Mouse (Mus musculus): Measurements from ENCODE around the gene Cdh18.
"Not testable (repeated sequence)": the region's sequence is repeated elsewhere in the genome, so short reads cannot be mapped to it uniquely, and the experiment has no call there.

Cdh18 gene

DNA sequence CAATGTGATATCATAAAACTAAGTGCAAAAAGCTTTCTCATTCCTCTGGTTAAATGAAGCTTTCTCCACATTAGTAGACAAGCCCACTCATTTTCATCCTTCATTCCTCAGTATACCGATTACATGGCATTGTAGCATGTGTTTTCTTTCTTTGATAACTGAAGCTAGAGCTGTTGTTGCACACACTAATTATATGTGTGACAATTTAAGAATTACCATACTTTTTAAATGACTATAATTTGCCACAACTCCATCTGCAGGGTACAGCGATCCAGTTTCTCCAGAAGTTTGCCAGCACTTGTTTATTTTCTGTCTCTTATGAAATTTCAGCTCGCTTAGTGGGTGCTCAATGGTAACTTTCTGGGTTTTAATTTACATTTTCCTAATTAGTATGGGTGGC lies 663.2 kb downstream of the Cdh18 start:
- no peak for DNase-seq (ENCODE audit: low read depth, low spot score)
- H3K27me3 ChIP-seq (ENCODE audit: control insufficient read depth, insufficient read depth, low read length, poor library complexity, severe bottlenecking), result no peaks in the 10 kb centered on the region

DNA sequence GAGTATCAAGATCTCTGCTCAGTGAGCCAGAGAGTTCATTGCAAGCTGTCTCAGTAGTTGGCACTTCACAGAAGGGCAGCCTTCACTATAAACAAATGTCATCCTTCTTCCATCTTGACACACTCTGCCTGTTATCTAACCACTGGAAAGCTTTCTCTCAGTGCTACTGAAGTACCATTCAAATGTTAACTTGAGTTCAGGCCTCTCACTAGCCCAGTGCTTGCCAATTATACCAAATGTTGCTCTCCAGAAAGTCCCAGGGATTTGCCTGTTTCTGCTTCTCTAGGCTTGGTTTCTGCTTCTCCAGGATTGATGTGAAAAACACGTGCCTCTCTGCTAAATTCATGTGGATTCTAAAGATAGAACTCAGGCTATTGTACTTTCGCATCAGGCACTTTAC lies 681.8 kb downstream of the Cdh18 start:
- DNase-seq (ENCODE audit: low read depth, low spot score), result no peak
- Histone ChIP-seq H3K36me3 (ENCODE audit: control insufficient read depth, insufficient read depth, low read length, poor library complexity, severe bottlenecking) (no peaks in the 10 kb centered on the region), H3K27me3 (ENCODE audit: control insufficient read depth, insufficient read depth, low read length, poor library complexity, severe bottlenecking) (no peaks in the 10 kb centered on the region)

More for the DNA sequence above, 663.2 kb downstream of the Cdh18 start:
- no peaks in the 10 kb centered on the region for H3K36me3 ChIP-seq (ENCODE audit: control insufficient read depth, insufficient read depth, low read length, poor library complexity, severe bottlenecking)

DNA sequence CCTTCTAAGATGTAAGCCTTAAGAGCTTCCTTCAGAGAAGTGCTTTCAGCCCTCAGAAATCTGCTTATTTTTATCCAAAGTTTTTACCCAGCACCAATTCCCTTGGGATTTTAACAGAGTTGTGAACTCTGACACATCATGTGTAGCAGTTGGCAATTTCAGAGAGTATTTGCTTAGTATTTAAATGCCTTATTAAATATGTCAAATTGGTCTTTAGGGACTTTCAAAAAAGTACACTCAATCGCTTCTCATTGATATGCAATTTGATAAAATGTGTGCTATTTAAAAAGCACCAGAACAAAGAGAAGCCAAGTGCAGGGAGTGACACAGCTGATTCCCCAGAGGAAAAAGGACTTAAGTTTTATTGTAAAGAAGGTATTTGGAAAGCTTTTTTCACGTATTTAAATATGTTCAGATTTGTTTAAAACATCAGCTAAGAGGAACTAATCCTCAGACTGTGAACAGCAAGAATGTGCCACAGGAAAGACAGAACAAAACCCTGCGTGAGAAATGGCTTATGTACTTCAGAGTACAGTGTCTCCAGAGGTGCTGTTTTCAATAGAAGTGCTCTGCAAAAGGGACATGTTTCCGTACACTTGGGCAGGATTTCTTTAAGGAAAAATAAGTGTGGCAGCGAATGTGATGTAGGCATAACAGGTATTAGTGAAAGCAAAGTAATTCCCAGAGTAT lies 709.1 kb downstream of the Cdh18 start:
- Histone ChIP-seq H3K27me3 (ENCODE audit: control insufficient read depth, insufficient read depth, low read length, poor library complexity, severe bottlenecking) (no peaks in the 10 kb centered on the region), H3K36me3 (ENCODE audit: control insufficient read depth, insufficient read depth, low read length, poor library complexity, severe bottlenecking) (no peaks in the 10 kb centered on the region)
- no peak for DNase-seq (ENCODE audit: low read depth, low spot score)

DNA sequence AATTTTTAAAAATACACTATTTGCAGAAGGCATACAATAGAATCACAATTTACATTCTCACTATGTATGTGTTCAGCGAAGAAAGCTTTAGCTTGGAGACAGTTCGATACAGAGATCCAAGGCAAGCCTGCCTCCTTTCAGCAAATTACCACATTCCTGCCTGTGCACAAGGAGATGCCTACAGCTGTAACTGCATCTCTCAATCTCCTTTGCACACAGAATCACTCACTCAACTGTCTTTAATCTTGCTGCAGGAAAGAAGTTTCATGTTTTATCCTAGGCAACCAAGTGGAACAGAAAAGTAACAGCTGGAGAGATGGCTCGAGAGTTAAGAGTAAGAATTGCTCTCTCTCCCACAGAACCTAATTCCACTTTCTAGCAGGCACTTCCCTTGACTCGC lies 729.6 kb downstream of the Cdh18 start:
- no peaks in the 10 kb centered on the region for H3K36me3 ChIP-seq (ENCODE audit: control insufficient read depth, insufficient read depth, low read length, poor library complexity, severe bottlenecking)
- no peak for DNase-seq (ENCODE audit: low read depth, low spot score)
- no peaks in the 10 kb centered on the region for H3K27me3 ChIP-seq (ENCODE audit: control insufficient read depth, insufficient read depth, low read length, poor library complexity, severe bottlenecking)

DNA sequence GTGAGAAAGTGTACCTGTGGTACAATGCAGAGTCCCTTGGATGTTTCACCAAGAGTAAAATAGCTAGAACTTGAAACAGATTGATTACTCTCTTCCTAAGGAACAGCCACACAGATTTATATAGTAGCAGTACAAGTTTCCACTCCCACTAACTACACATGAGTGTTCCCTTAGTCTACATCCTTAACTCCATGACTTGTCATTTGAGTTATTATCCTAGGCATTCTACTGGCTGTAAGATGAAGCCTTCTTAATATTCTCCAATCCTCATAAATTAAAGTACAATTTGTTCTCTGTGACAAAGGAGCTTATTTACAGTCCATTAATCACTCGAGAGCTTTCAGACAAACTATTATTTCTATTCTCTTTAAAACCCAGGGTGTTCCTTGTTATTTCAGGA lies 756.2 kb downstream of the Cdh18 start:
- H3K36me3 ChIP-seq (ENCODE audit: control insufficient read depth, insufficient read depth, low read length, poor library complexity, severe bottlenecking), result no peaks in the 10 kb centered on the region
- no peak for DNase-seq (ENCODE audit: low read depth, low spot score)
- no peaks in the 10 kb centered on the region for H3K27me3 ChIP-seq (ENCODE audit: control insufficient read depth, insufficient read depth, low read length, poor library complexity, severe bottlenecking)

DNA sequence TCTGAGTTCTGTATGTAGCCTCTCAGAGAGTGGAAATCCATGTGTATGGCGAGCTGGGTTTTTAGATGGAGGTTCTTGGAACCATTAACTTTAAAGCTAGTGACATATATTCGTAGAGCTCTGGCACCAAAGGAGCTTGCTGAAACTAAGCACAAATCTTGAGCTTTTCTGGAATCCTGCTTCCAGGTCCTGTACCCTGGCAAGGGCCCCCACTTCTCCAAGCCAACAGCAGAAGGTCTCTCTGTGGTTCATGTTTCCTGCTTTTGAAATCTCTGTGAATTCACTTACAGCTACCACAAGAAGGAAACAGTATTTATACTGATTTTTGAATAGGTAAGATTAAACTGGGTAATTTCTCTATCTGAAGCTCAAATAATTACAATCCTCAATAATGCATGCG lies 767.9 kb downstream of the Cdh18 start:
- Histone ChIP-seq H3K27me3 (ENCODE audit: control insufficient read depth, insufficient read depth, low read length, poor library complexity, severe bottlenecking) (no peaks in the 10 kb centered on the region), H3K36me3 (ENCODE audit: control insufficient read depth, insufficient read depth, low read length, poor library complexity, severe bottlenecking) (no peaks in the 10 kb centered on the region)
- no peak for DNase-seq (ENCODE audit: low read depth, low spot score)

DNA sequence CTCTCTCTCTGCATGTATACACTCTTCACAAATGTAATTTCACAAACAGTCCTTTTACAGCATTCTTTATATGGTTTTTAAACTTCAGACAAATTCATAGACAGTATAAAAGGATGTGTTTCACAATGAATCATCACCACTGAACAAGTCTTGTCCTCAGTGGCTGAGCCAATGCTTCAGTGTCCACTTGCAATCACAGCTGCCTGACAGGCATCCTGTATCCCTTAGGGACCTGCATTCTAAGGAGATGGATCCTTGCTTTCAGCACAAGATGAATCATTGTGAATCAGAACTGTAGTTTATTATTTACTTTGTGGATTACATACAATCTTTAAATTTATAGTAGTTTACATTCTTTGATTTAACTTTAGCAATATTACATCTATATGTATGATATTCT lies 768.6 kb downstream of the Cdh18 start:
- no peaks in the 10 kb centered on the region for H3K36me3 ChIP-seq (ENCODE audit: control insufficient read depth, insufficient read depth, low read length, poor library complexity, severe bottlenecking)
- H3K27me3 ChIP-seq (ENCODE audit: control insufficient read depth, insufficient read depth, low read length, poor library complexity, severe bottlenecking), result no peaks in the 10 kb centered on the region
- DNase-seq (ENCODE audit: low read depth, low spot score), result no peak

DNA sequence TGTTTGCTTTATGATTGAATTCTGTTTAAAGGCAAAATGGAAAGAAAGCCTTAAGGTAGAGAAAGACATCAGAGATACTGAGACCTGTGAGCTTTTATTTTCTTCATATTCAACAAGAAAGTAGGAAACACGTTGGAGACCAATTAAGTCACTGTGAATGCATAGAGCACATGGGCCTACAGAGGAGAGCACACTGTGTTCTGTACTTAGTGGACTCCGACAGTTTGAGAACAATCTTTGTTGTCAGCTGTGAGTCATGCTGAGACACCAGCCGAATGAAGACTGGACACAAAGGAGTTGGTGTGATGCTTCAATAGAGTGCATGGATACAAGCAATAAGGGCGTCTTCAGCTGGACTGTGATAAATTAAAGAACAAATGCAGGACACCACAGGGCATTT lies 791.5 kb downstream of the Cdh18 start:
- not testable (repeated sequence) for H3K36me3 ChIP-seq (ENCODE audit: control insufficient read depth, insufficient read depth, low read length, poor library complexity, severe bottlenecking); H3K27me3 ChIP-seq (ENCODE audit: control insufficient read depth, insufficient read depth, low read length, poor library complexity, severe bottlenecking); DNase-seq (ENCODE audit: low read depth, low spot score)

DNA sequence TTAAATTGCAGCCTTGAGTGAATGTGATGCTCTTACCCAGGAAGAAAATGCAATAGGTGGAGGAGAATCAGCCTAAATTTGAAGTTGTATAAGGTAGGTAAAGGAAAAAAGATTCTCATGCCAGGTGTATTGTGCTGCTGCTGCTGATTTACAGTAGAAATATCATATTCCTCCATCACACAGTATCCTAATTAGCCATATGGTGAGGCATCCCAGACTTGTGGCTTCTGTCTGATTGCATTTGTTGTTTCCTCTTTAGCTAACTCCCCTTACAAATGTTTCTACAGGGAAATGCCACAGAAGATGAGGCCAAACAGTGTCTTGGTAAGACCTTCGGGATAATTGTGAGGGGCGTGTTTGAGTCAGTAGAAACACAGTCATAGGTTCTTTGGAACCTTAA lies 802.3 kb downstream of the Cdh18 start:
- H3K27me3 ChIP-seq (ENCODE audit: control insufficient read depth, insufficient read depth, low read length, poor library complexity, severe bottlenecking), result no peaks in the 10 kb centered on the region
- DNase-seq (ENCODE audit: low read depth, low spot score), result no peak
- H3K36me3 ChIP-seq (ENCODE audit: control insufficient read depth, insufficient read depth, low read length, poor library complexity, severe bottlenecking), result no peaks in the 10 kb centered on the region

DNA sequence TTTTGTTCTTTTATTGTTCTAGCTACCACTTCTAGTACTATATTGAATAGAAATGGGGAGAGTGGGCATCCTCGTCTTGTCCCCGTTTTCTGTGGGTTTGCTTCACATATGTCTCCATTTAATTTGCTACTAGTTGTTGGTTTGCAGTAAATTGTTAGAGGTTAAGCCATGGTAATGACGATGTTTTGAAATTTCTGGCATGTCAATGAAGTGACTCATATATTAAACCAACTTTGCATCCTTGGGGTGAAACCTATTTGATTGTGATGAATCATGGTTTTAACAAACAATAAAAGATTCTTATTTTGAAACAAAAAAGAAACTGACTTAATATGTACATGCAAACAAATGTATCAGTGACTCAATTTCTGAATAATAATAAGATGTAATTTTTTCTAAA lies 817.5 kb downstream of the Cdh18 start:
- Histone ChIP-seq H3K36me3 (ENCODE audit: control insufficient read depth, insufficient read depth, low read length, poor library complexity, severe bottlenecking) (no peaks in the 10 kb centered on the region), H3K27me3 (ENCODE audit: control insufficient read depth, insufficient read depth, low read length, poor library complexity, severe bottlenecking) (no peaks in the 10 kb centered on the region)
- DNase-seq (ENCODE audit: low read depth, low spot score), result no peak

DNA sequence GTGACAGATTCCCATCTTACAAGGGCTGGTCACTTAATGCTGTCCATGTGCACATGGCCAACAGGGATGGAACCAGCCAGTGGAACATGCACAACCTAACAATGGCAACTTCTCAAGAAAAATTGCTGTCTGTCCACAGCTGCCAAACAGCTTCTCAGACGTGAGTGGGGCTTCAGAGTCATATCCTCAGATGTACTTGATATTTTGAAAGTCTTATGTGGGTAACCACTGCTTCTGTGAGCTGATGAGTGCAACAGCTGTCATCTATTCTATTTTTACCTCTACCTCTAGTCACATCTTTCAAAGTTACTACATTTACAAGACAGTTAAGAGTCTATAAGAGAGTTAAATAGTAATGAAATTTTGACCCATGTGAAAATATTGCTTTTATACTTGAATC lies 818.9 kb downstream of the Cdh18 start:
- H3K36me3 ChIP-seq (ENCODE audit: control insufficient read depth, insufficient read depth, low read length, poor library complexity, severe bottlenecking), result no peaks in the 10 kb centered on the region
- no peaks in the 10 kb centered on the region for H3K27me3 ChIP-seq (ENCODE audit: control insufficient read depth, insufficient read depth, low read length, poor library complexity, severe bottlenecking)
- no peak for DNase-seq (ENCODE audit: low read depth, low spot score)

DNA sequence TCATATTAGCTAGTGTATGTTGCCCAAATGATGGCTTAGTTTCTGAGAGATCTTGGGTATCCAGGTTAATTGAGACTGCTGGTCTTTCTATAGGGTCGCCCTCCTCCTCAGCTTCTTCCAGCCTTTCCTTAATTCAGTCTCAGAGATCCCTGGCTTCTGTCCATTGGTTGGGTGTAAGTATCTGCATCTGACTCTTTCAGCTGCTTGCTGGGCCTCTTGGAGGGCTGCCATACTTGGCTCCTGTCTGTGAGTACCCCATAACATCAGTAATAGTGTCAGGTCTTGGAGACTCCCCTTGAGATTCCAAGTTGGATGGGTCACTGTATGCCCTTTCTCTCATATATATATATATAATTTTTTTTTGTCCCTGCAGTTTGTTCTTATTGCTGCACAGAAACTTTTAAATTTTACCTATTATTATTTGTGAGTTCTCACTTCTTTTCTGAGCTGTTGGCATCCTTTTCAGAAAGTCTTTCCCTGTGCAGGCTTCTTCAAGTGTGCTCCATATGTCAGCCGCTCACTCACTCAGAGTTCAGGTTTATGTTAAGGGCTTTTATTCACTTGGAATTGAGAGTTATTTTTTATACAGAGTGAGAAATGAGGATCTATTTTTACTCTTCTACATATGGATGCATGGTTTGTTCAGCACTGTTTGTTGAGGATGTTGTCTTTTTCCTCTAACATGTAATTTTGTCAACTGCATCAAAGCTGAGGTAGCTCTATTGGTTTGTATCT lies 829.4 kb downstream of the Cdh18 start:
- no peaks in the 10 kb centered on the region for H3K36me3 ChIP-seq (ENCODE audit: control insufficient read depth, insufficient read depth, low read length, poor library complexity, severe bottlenecking)
- no peak for DNase-seq (ENCODE audit: low read depth, low spot score)
- H3K27me3 ChIP-seq (ENCODE audit: control insufficient read depth, insufficient read depth, low read length, poor library complexity, severe bottlenecking), result no peaks in the 10 kb centered on the region

DNA sequence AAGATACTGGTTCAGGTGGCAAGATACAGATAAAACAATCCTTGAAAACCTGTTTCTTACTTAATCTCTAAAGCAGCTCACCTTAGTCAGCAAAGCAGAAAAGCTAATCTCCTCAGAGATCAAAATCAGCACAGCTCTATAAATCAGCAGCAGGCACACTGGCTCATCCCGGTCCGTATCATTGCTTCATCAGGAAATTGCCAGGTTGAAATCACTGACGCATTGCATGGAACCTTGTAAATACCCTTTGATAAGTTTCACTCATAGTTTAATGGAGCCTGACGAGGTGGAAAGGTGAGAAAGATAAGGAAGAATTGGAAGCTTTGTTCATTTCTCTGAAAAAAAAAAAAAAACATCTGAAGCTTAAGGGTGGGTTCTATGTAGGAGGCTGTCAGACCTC lies 837.0 kb downstream of the Cdh18 start:
- no peaks in the 10 kb centered on the region for H3K36me3 ChIP-seq (ENCODE audit: control insufficient read depth, insufficient read depth, low read length, poor library complexity, severe bottlenecking)
- H3K27me3 ChIP-seq (ENCODE audit: control insufficient read depth, insufficient read depth, low read length, poor library complexity, severe bottlenecking), result no peaks in the 10 kb centered on the region
- DNase-seq (ENCODE audit: low read depth, low spot score), result no peak

DNA sequence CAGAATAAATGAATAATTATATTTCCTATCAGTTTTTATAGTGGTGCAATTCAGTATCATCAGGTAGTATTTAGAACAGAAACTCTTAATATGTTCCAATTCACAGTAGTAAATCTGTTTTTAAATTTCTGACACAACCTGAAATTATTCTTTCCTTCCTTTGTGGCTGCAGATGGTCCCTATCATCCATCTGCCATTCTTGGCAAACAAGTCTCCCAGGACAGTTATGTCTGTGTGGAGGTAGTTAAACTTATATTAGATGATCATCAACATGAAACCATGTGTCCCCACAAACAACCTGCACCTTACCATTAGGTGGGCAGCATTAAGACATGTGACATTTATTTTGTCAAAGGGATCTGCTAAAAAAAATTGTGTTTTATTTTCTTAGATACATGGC lies 847.8 kb downstream of the Cdh18 start:
- H3K36me3 ChIP-seq (ENCODE audit: control insufficient read depth, insufficient read depth, low read length, poor library complexity, severe bottlenecking), result no peaks in the 10 kb centered on the region
- H3K27me3 ChIP-seq (ENCODE audit: control insufficient read depth, insufficient read depth, low read length, poor library complexity, severe bottlenecking), result no peaks in the 10 kb centered on the region
- no peak for DNase-seq (ENCODE audit: low read depth, low spot score)

DNA sequence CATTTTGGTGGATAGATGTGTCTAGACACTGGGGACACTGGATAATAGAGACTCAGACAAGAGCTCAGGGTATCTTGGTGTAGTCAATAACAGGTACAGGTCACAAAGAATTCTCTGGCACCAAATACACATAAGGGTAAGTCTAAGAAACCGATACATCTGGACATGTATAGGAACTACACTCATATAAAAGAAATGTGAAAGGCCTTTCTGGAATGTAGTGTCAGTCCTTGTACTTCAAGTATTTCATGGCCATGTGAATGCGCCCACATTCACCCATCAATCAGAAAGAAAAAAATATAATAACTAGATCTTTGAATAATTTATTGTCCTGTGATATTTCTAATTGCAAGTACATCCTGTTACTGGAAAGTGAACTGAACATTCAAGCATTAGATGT lies 855.0 kb downstream of the Cdh18 start:
- no peaks in the 10 kb centered on the region for H3K27me3 ChIP-seq (ENCODE audit: control insufficient read depth, insufficient read depth, low read length, poor library complexity, severe bottlenecking)
- no peaks in the 10 kb centered on the region for H3K36me3 ChIP-seq (ENCODE audit: control insufficient read depth, insufficient read depth, low read length, poor library complexity, severe bottlenecking)
- DNase-seq (ENCODE audit: low read depth, low spot score), result no peak

DNA sequence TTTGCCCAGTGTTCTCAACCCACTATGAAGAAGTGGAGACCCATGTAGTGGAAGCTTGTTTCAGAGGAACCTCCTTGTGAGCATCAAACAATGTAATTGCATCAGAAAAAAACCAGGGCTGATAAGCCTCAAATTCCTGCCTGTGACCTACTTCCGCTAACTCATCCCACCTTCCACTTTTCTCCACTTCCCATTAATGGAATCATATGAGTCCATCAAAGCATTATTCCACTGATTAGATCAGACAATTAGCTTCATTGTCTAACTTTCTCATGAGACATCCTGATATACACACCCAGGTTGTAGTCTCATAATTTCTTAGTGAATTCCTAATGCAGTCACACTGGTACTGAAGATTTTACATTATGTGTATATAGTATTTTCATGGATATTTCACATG lies 859.4 kb downstream of the Cdh18 start:
- H3K27me3 ChIP-seq (ENCODE audit: control insufficient read depth, insufficient read depth, low read length, poor library complexity, severe bottlenecking), result no peaks in the 10 kb centered on the region
- no peaks in the 10 kb centered on the region for H3K36me3 ChIP-seq (ENCODE audit: control insufficient read depth, insufficient read depth, low read length, poor library complexity, severe bottlenecking)
- DNase-seq (ENCODE audit: low read depth, low spot score), result no peak
